Mouse (Mus musculus) brain, embryonic 18.5 days (tissue): ENCODE measurements around the gene Fam71a.
"Not testable (repeated sequence)": the region's sequence is repeated elsewhere in the genome, so short reads cannot be mapped to it uniquely, and the experiment has no call there.

Source experiments
- DNase-seq: peaks from one replicate; pipeline ENCODE4 v3.0.0-alpha.2; 2012; ENCODE audit warnings: low read depth, low spot score

The Fam71a gene

GRCm38 (mm10) chr1:191181469-191182259 lies 17.0 kb upstream of the Fam71a start:
- DNase-seq = no peak

GRCm38 (mm10) chr1:191180397-191180796 lies 15.8 kb upstream of the Fam71a start:
- DNase-seq = no peak

GRCm38 (mm10) chr1:191179846-191180245 lies 15.2 kb upstream of the Fam71a start:
- no peak for DNase-seq

GRCm38 (mm10) chr1:191178511-191179188 lies 14.0 kb upstream of the Fam71a start:
- no peak for DNase-seq

- no peak for DNase-seq
Measured at GRCm38 (mm10) chr1:191176887-191177286, 12.3 kb upstream of the Fam71a start.

- no peak for DNase-seq
Measured at GRCm38 (mm10) chr1:191172487-191172886, 7.9 kb upstream of the Fam71a start.

GRCm38 (mm10) chr1:191170444-191170843 lies 5.8 kb upstream of the Fam71a start:
- DNase-seq = no peak

GRCm38 (mm10) chr1:191166189-191166588 lies 1.6 kb upstream of the Fam71a start:
- DNase-seq = no peak

GRCm38 (mm10) chr1:191154314-191154713 lies 10.3 kb downstream of the Fam71a start:
- DNase-seq = no peak

GRCm38 (mm10) chr1:191153052-191153451 lies 11.6 kb downstream of the Fam71a start:
- no peak for DNase-seq

GRCm38 (mm10) chr1:191150924-191151605 lies 13.6 kb downstream of the Fam71a start:
- DNase-seq = no peak

GRCm38 (mm10) chr1:191149489-191149888 lies 15.1 kb downstream of the Fam71a start:
- not testable (repeated sequence) for DNase-seq

- no peak for DNase-seq
Measured at GRCm38 (mm10) chr1:191140983-191141382, 23.6 kb downstream of the Fam71a start.

- no peak for DNase-seq
Measured at GRCm38 (mm10) chr1:191138874-191139495, 25.6 kb downstream of the Fam71a start.

GRCm38 (mm10) chr1:191138436-191138835 lies 26.2 kb downstream of the Fam71a start:
- no peak for DNase-seq

- DNase-seq = no peak
Measured at GRCm38 (mm10) chr1:191135406-191135805, 29.2 kb downstream of the Fam71a start.

- no peak for DNase-seq
Measured at GRCm38 (mm10) chr1:191132934-191133333, 31.7 kb downstream of the Fam71a start.

- no peak for DNase-seq
Measured at GRCm38 (mm10) chr1:191132240-191132639, 32.4 kb downstream of the Fam71a start.

- DNase-seq = no peak
Measured at GRCm38 (mm10) chr1:191131692-191132091, 32.9 kb downstream of the Fam71a start.

- DNase-seq = no peak
Measured at GRCm38 (mm10) chr1:191125811-191126638, 38.6 kb downstream of the Fam71a start.

GRCm38 (mm10) chr1:191124288-191124687 lies 40.3 kb downstream of the Fam71a start:
- no peak for DNase-seq
